Mouse (Mus musculus): ENCODE measurements at regions not wholly inside any gene's neighbourhood (a gene's known extent, or its start where the extent isn't known, plus 50 kb on each side); places are given as distances from the start of the nearest gene placed in this dataset.

DNA sequence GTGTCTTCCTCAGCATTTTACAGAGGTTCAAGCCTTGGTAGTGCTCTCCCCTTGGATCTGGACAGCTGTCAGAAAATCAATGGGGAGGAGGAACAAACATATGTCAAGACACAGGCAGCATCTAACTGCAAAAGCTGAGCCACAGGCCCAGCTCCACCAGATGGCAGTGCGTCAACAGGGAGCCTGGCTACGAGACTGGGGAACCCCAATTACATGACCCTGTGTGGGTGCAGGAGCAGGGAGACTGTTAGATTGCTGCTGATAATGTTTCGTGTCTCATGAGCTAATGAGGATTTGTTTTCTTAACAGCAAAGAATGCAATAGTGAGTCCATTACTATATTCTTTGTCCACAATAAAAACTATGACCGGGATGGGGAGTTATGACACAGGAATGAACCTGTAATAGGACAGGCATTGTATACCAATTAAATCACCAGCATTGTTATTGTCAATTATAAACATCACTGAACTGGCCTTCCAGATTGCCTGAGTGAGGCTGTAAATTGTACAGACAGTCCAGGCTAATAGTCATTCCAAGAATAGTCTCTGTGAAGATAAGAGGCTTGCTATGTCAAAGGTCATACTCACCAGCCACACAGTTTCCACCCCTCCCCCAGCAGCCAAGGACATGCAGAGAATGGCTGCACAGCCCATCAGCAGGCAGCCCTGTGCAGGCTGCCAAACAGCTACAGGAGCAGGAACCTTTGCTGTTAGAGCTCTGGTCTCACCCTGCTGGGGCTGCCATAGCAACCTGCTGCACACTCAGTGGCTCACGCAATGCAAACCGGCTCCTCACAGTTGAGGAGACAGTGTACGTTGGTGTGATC is 58.8 kb upstream of the Barx2 start:
- DNase-seq (ENCODE audit: low spot score in 2 of 2), result peak; percentile 52 to 68

DNA sequence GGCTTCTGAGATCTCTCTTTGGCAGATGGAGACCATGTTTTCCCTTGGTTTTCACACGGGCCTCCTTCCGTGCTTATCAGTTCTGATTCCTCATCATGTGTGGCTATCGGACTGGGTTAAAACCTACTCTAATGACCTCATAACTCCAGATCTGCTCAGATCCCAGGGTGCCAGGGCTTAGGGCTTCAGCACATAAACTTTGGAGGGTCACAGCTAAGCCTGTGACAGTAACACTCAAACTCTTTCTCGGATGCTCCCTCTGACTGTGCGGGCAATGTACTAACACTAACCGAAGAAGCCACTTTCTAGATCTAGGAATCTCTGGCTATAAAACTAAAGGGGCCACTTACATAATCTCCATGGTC is 59.3 kb upstream of the Barx2 start:
- DNase-seq (ENCODE audit: low spot score in 2 of 2), result no peak

- no peak for DNase-seq (ENCODE audit: low spot score in 2 of 2)
Measured at GRCm38 (mm10) chr9:31976191-31976590, 62.9 kb upstream of the Barx2 start.

DNA sequence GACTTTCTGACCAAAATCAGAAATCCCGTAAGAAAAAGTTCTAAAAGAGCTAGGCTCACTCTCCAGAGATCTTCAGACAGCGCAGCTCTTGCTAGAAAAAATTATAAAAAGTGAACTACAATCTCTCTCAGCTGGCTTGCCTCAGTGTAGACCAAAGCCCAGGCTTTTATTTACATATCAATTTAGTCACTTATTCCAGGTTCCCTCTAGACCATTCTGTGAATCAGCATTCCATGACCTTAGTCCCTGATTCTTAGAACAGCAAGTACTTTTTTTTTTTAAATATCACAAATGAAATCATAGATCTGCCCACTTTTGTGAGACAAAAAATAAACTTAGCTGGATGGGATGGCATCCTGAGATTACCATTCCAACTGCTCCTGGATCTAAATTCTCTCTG is 64.8 kb upstream of the Barx2 start:
- DNase-seq (ENCODE audit: low spot score in 2 of 2), result no peak

DNA sequence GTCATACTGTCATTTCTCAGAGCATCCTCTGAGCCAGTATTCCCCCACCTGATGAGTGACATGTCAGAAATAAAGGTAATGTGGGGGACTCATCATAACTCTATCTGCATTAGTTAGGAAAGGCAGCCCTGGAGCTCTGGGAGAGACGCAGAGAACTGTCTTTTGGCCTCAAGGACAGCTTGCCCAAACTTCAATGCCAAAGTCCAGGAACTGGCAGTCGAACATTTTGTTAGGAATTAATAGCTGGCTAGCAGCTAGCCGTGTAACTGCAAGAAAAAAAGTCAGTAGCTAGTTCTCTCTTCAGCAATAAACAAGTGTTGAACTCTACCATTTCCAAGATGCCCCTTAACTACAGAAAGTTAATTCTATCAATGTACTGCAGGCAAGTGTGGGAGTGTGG is 65.9 kb upstream of the Barx2 start:
- no peak for DNase-seq (ENCODE audit: low spot score in 2 of 2)

- DNase-seq (ENCODE audit: low spot score in 2 of 2), result no peak
Measured at GRCm38 (mm10) chr9:31980459-31980858, 67.2 kb upstream of the Barx2 start.

GRCm38 (mm10) chr9:31983759-31984586 is 70.7 kb upstream of the Barx2 start:
- no peak for DNase-seq (ENCODE audit: low spot score in 2 of 2)

DNA sequence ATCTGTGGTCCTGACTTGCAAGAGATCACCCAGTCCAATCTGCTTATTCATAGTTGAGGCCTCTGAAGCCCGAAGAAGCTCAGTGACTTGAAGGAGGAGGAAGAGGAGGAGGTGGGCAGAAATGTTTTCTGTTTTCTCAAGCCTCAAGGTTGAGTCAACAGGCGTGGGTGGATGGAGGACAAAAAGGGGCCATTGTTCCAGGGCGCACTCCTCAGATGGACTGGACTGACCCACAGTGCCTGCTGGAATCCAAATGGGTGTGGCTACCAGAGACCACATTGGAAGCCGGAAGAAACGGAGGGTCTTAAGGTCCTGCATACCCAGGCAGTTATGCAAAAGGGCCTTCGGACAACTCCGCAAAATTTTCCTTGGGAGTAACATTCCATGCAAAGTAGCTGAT is 75.6 kb upstream of the Barx2 start:
- no peak for DNase-seq (ENCODE audit: low spot score in 2 of 2)

GRCm38 (mm10) chr9:31989581-31990360 is 76.5 kb upstream of the Barx2 start:
- DNase-seq (ENCODE audit: low spot score in 2 of 2), result no peak

DNA sequence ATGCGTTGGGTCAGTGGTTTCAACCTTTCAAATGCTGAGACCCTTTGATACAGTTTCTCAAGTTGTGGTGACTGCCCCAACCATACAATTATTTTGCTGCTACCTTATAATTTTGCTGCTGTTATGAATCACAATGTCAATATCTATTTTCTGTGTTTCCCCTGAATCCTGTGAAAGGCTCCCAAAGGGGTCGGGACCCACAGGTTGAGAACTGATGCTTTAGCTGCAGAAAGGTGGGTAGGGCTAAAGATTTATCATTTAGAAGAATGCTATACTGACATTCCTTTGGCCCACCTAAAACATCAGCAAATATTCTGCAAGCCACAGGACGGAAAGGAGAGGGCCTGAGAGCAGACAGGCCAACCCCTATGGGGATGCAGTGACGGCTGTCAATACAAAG is 77.2 kb upstream of the Barx2 start:
- DNase-seq (ENCODE audit: low spot score in 2 of 2), result no peak

DNA sequence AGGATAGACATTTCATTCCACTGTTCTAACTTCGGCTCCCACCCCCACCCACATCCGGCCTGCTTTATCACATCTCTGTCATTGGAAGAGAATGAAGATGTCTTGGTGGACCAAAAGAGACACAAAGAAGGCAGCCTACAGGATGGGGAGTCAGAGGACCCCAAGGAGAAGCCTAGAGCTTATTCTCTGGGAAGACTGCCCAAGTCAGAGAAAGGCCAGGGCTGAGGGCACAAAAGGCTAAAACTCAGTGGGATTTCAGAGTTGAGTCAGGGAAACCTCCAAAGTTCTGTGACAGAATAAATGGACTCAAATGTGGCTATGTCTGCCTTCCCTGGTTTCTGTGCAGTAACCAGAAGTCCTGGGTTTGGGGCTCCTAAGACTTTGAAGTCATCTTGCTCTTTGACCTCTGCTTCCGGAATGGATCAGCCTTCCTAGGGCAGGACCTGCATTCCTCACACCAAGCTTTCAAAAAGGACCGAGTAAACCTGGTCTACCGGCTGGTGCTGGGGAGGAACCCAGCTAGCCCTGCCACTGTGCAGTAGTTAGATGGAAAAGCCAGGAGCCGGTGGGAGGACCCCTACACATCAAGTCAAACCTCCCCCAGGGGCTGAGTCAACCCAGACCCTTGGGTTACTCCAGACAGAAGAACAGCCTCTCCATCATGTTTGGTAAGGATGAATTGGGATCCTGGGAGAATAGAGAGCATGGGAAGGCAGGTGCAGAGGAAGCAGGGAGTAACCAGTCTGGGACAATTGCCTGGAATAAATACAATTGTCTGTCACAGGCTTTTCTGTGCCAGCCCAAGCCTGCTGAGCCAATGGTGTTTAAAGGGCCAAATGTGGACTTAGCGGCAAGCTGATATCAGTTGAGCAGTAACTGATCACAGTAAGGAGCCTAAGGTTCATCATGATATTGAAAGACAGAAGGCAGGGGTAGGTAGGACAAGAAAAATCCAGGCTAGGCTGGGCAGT is 80.7 kb upstream of the Barx2 start:
- no peak for DNase-seq (ENCODE audit: low spot score in 2 of 2)

- no peak for DNase-seq (ENCODE audit: low spot score in 2 of 2)
Measured at GRCm38 (mm10) chr9:31995101-31995500, 81.8 kb upstream of the Barx2 start.

- no peak for DNase-seq (ENCODE audit: low spot score in 2 of 2)
Measured at GRCm38 (mm10) chr9:31995700-31996099, 82.4 kb upstream of the Barx2 start.

GRCm38 (mm10) chr9:31996466-31997177 is 83.4 kb upstream of the Barx2 start:
- DNase-seq (ENCODE audit: low spot score in 2 of 2), result no peak

- DNase-seq (ENCODE audit: low spot score in 2 of 2), result peak; percentile 42 to 49
Measured at GRCm38 (mm10) chr9:31997178-31998097, 84.2 kb upstream of the Barx2 start.

DNA sequence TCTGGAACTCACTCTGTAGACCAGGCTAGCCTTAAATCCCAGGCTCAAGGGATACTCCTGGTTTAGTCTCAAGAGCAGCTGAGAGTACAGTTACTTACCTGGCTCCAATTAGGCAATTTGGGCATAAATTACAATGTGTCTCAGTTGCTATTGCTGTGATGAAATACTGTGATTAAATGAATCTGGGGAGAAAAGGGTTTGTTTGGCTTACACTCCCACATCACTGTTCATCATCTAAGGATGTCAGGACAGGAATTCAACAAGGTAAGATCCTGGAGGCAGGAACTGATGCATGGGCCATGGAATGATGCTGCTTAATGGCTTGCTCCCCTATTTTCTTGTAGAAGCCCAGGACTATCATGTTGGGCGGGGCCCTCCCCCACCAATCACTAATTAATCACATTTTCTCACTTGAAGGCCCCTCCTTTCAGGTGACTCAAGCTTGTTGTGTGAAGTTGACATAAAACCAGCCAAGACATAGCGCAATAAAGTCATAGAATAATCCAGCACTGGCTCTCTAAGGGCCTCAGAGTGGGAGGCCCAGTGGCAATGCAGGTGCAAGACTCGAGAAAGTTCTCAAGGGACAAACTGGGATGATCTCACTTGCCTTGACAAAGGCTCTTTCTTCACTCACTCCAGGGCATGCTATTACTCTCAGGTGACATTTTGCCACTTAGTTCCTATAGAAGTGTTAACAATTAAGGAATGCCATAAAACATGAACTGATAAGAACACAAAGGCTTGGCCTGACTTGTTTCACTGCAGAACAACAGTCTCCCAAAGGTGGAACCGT is 85.4 kb upstream of the Barx2 start:
- DNase-seq (ENCODE audit: low spot score in 2 of 2), result no peak

GRCm38 (mm10) chr9:31999760-32000159 is 86.5 kb upstream of the Barx2 start:
- no peak for DNase-seq (ENCODE audit: low spot score in 2 of 2)

DNA sequence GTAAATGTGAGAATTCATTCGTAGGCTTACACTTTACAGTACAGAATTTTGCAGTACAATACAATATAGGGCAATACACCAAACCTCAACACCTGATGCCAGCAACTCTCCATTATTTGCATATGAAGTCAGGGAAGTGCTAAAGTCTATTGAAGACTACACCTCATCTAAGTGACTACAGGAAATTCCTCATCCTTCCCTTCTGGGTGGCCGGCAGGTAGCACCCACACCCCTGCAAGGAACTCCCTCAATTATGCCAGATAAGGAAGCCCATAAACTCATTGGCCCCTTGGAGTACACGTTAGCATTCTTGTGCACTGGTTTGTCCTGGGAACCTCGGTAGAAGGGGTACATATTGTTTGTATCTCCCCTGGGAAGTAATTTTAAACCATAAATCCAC is 89.7 kb upstream of the Barx2 start:
- DNase-seq (ENCODE audit: low spot score in 2 of 2), result no peak

GRCm38 (mm10) chr9:32003730-32004129 is 90.5 kb upstream of the Barx2 start:
- DNase-seq (ENCODE audit: low spot score in 2 of 2), result no peak
